34 mouse cellular contexts compared by ENCODE assay signal in genomic region chr8:84918646-84919045, GRCm38 (mm10). TPM values are rescaled to one million over a fixed set of nuclear protein-coding genes. Genes with fewer than 3 reads are reported as not detected.
"Had no signal": no experiment of that assay in that cellular context is flagged by ENCODE, and none has a peak within 500 bp of the region (broad histone marks: within the 10 kb centered on the region; RNA-seq: fewer than 3 reads in every experiment).

No protein-coding gene starts in this region.

- DNase-seq: gastrocnemius, postnatal 14 days; gastrocnemius, postnatal 36 days; heart, adult 11 months; heart, adult 2 months; heart, postnatal 14 days; heart, postnatal 36 days; kidney, adult 18-20 months; kidney, adult 8-10 months; kidney, postnatal 10 days; kidney, postnatal 25 days; kidney, postnatal 4 days; liver had no signal

- H3K27ac ChIP-seq: heart, adult 2 months; heart, embryonic 13.5 days; heart, embryonic 15.5 days; hindbrain, embryonic 13.5 days; layer of hippocampus, adult 2 months; left cerebral cortex, adult 2 months; limb, embryonic 10.5 days; limb, embryonic 12.5 days; liver, embryonic 14.5 days had no signal

- H3K9me3 ChIP-seq: heart, embryonic 15.5 days; hindbrain, embryonic 13.5 days; limb, embryonic 10.5 days had no signal

- H3K4me2 ChIP-seq: heart, embryonic 11.5 days; heart, embryonic 13.5 days; heart, embryonic 15.5 days; hindbrain, embryonic 13.5 days; liver, embryonic 11.5 days had no signal

- H3K4me1 ChIP-seq: hindbrain, embryonic 13.5 days; limb, embryonic 10.5 days; limb, embryonic 12.5 days had no signal

- H3K9ac ChIP-seq: heart, embryonic 13.5 days; heart, embryonic 15.5 days; hindbrain, embryonic 13.5 days; limb, embryonic 12.5 days; liver, embryonic 14.5 days had no signal

- ATAC-seq: hindbrain, embryonic 16.5 days; intestine, embryonic 16.5 days had no signal

- H3K36me3 ChIP-seq: heart, embryonic 13.5 days; heart, embryonic 15.5 days; limb, embryonic 10.5 days; limb, embryonic 12.5 days had no signal

- H3K4me3 ChIP-seq: heart, adult 2 months; heart, embryonic 13.5 days; heart, embryonic 15.5 days; hindbrain, embryonic 13.5 days; layer of hippocampus, adult 2 months; left cerebral cortex, adult 2 months; limb, embryonic 10.5 days; limb, embryonic 12.5 days had no signal

RNA-seq across cellular contexts. Expression of gene Klf1, which starts 16.9 kb away (rescaled TPM):
- total RNA-seq: gastrocnemius, adult 18-20 months; gastrocnemius, adult 8-10 months; gastrocnemius, postnatal 36 days; heart, postnatal 14 days; heart, postnatal 36 days; layer of hippocampus, adult 2 months; layer of hippocampus, postnatal 10 days; left cerebral cortex, postnatal 14 days; left cerebral cortex, postnatal 36 days had no signal

RNA-seq across cellular contexts. Expression of gene Mast1, which starts 18.5 kb away (rescaled TPM):
- total RNA-seq: gastrocnemius, postnatal 36 days; heart, postnatal 14 days had no signal
- polyA plus RNA-seq: heart, postnatal 0 days had no signal

RNA-seq across cellular contexts. Expression of gene Rtbdn, which starts 28.1 kb away (rescaled TPM):
- total RNA-seq: gastrocnemius, adult 18-20 months; gastrocnemius, adult 8-10 months; gastrocnemius, postnatal 14 days; gastrocnemius, postnatal 36 days; heart, adult 2 months; heart, postnatal 14 days; heart, postnatal 36 days; hematopoietic stem cell, adult 5-6 weeks had no signal
- polyA plus RNA-seq: gonadal fat pad, adult 2 months; heart, adult 2 months; heart, embryonic 11.5 days; kidney, embryonic 14.5 days; limb, embryonic 14.5 days; liver, embryonic 14.5 days had no signal
